Mouse (Mus musculus) cortical plate, adult 2 months (tissue): ENCODE results near the gene Cog5.

ENCODE experiments used
- CTCF ChIP-seq: fragments of 200-500 bp; IDR thresholded peaks from 2 replicates; pipeline ENCODE4 v1.5.1; 2011; ENCODE audit warnings: mild to moderate bottlenecking, control low read depth, low read length; ENCODE audit not compliant: insufficient read depth; ENCODE audit errors: extremely low read depth
- POLR2A ChIP-seq: fragments of 200-500 bp; IDR thresholded peaks from 2 replicates; pipeline ENCODE4 v1.6.1; 2011; ENCODE audit warnings: mild to moderate bottlenecking, low read length, control low read depth; ENCODE audit not compliant: insufficient read depth; ENCODE audit errors: extremely low read depth

GRCm38 (mm10) chr12:31862668-31863538 is 208.2 kb downstream of the Cog5 start:
- TF ChIP-seq CTCF, result no peak
- no peak for TF ChIP-seq POLR2A
